Mouse (Mus musculus) neural tube, embryonic 13.5 days (tissue): ENCODE measurements around the gene Gbf1. TPM values are rescaled to one million over a fixed set of nuclear protein-coding genes. Genes with fewer than 3 reads are reported as not detected.

Experiments used
- ATAC-seq: fragments of 200-750 bp; cut with Nextera tagmentation; 2 replicates; pipeline ENCODE4 v1.8.0; 2017; ENCODE audit warnings: low read depth, mild to moderate bottlenecking, moderate TSS enrichment, moderate library complexity
- H3K27ac ChIP-seq: fragments of 300-500 bp; sonication (generic); replicated peaks from 2 replicates; pipeline ENCODE4 v1.5.1; 2015; ENCODE audit warnings: moderate library complexity, mild to moderate bottlenecking, inconsistent platforms
- H3K27me3 ChIP-seq: fragments of 300-500 bp; sonication (generic); 2 replicates; pipeline ENCODE4 v1.6.1; 2015; ENCODE audit warnings: mild to moderate bottlenecking, inconsistent platforms
- H3K36me3 ChIP-seq: fragments of 300-500 bp; sonication (generic); 2 replicates; pipeline ENCODE4 v1.6.1; 2015; ENCODE audit warnings: mild to moderate bottlenecking, inconsistent platforms
- H3K4me1 ChIP-seq: fragments of 300-500 bp; sonication (generic); replicated peaks from 2 replicates; pipeline ENCODE4 v1.6.1; 2015; ENCODE audit warnings: inconsistent platforms
- H3K4me2 ChIP-seq: fragments of 300-500 bp; sonication (generic); 2 replicates; pipeline ENCODE4 v1.6.1; 2015; ENCODE audit warnings: inconsistent platforms, mild to moderate bottlenecking, moderate library complexity
- H3K4me3 ChIP-seq: fragments of 300-500 bp; sonication (generic); 2 replicates; pipeline ENCODE4 v1.5.1; 2015; ENCODE audit warnings: mild to moderate bottlenecking, inconsistent platforms
- H3K9ac ChIP-seq: fragments of 300-500 bp; sonication (generic); 2 replicates; pipeline ENCODE4 v1.6.1; 2015; ENCODE audit warnings: moderate library complexity, mild to moderate bottlenecking, inconsistent platforms
- H3K9me3 ChIP-seq: fragments of 300-500 bp; sonication (generic); 2 replicates; pipeline ENCODE4 v1.6.1; 2016; ENCODE audit warnings: inconsistent platforms
- WGBS: fragments of 180-500 bp; shearing (Covaris S2); methylation state at CpG from one replicate; pipeline ENCODE4 v1.1.7; 2015; 5-methylcytosine and 5-hydroxymethylcytosine counted together
- polyA plus RNA-seq: library from polyadenylated mRNA; unstranded; fragments of >200 nt; fragmentation: Nextera tagmentation; extraction: Ambion mirVana; gene quantifications from 2 replicates; pipeline ENCODE4 v1.2.1, GENCODE M21; 2015

Gbf1 gene
- polyA plus RNA-seq, 1 experiment from 2014 or later = 65.2 TPM

GRCm38 (mm10) chr19:46306268-46306610 lies 153.9 kb downstream of the Gbf1 start:
- H3K4me1 ChIP-seq = peaks cover 38% of the 10 kb centered on the region
- no peak overlapping the region for H3K27ac ChIP-seq
- peaks cover 54% of the 10 kb centered on the region for H3K27me3 ChIP-seq
- no peak for ATAC-seq
- peak overlapping the region; percentile 63 for H3K9ac ChIP-seq
- H3K4me3 ChIP-seq = peak overlapping the region; percentile 44
- 56% methylated on average over 5 of the region's 5 CpGs for WGBS
- peak overlapping the region; percentile 81 for H3K4me2 ChIP-seq
- peaks cover 6% of the 10 kb centered on the region; the same call in 1 of the 2 replicates for H3K36me3 ChIP-seq
- no peaks in the 10 kb centered on the region for H3K9me3 ChIP-seq

DNA sequence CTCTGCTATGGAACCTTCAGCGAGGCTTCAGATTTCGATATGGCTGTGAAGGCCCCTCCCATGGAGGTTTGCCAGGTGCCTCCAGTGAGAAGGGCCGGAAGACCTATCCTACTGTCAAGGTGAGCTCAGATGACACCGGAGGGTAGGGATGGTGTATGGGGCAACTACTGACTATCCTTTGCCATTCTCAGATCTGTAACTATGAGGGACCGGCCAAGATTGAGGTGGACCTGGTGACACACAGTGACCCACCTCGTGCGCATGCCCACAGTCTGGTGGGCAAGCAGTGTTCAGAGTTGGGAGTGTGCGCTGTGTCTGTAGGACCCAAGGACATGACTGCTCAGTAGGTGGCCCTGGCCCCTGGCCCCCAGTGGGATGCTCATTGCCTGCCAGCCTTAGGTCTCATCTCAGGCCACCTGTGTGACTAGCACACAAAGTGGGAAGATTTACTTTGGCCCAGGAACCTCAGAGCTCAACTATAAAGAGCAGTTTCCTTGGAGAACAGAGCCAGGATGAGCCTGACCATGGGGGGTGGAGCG lies 154.5 kb downstream of the Gbf1 start:
- H3K9me3 ChIP-seq = no peaks in the 10 kb centered on the region
- H3K9ac ChIP-seq = no peak overlapping the region
- H3K4me2 ChIP-seq = no peak overlapping the region
- WGBS = 88% methylated on average over 9 of the region's 9 CpGs
- ATAC-seq = no peak
- H3K36me3 ChIP-seq = peaks cover 12% of the 10 kb centered on the region
- peaks cover 54% of the 10 kb centered on the region for H3K27me3 ChIP-seq
- H3K27ac ChIP-seq = no peak overlapping the region
- H3K4me1 ChIP-seq = peaks cover 38% of the 10 kb centered on the region
- no peak overlapping the region for H3K4me3 ChIP-seq

DNA sequence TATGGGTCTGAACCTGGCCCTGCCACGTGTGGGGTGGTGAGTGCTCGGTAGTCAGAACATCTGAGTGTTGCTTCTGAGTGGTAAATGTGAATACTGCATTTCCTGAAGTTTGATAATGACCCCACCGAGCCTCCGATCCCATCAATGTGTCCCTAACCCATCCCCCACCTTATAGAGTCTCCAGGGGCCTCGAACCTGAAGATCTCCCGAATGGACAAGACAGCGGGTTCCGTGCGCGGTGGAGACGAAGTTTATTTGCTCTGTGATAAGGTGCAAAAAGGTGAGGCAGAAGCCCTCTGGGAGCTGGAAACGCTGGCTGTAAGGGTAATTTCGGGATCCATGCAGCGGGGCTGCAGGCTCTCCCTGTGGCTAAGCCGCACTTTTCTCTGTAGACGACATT lies 155.5 kb downstream of the Gbf1 start:
- peaks cover 60% of the 10 kb centered on the region for H3K27me3 ChIP-seq
- peaks cover 38% of the 10 kb centered on the region for H3K4me1 ChIP-seq
- WGBS = 78% methylated on average over 16 of the region's 16 CpGs

DNA sequence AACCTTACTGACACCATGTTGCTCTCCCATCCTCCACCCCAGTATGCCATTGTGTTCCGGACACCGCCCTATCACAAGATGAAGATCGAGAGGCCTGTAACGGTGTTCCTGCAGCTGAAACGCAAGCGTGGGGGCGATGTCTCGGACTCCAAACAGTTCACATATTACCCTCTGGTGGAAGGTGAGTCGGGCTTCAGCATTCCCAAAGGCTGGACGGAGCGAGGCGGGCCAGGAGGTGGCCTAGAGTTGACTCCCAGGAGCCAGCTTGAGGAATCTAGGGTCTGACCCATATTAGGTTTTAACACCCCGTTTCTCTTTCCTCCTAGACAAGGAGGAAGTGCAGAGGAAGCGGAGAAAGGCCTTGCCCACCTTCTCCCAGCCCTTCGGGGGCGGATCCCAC lies 156.0 kb downstream of the Gbf1 start:
- H3K27me3 ChIP-seq = peaks cover 65% of the 10 kb centered on the region

More for the DNA sequence above, 155.5 kb downstream of the Gbf1 start:
- Histone ChIP-seq H3K9ac (no peak overlapping the region), H3K4me2 (no peak overlapping the region), H3K4me3 (no peak overlapping the region), H3K36me3 (peaks cover 21% of the 10 kb centered on the region), H3K27ac (no peak overlapping the region), H3K9me3 (no peaks in the 10 kb centered on the region)
- ATAC-seq = no peak

GRCm38 (mm10) chr19:46308706-46309435 lies 156.6 kb downstream of the Gbf1 start:
- Histone ChIP-seq H3K4me2 (peak overlapping the region; percentile 67), H3K36me3 (peaks cover 31% of the 10 kb centered on the region), H3K4me1 (peaks cover 34% of the 10 kb centered on the region), H3K27ac (no peak overlapping the region), H3K9ac (peak overlapping the region; percentile 62), H3K9me3 (no peaks in the 10 kb centered on the region), H3K27me3 (peaks cover 70% of the 10 kb centered on the region), H3K4me3 (peak overlapping the region; percentile 36)
- under 1% methylated on average over 47 of the region's 47 CpGs for whole genome bisulfite sequencing
- peak; percentile 45 for ATAC-seq

More for the DNA sequence above, 156.0 kb downstream of the Gbf1 start:
- Histone ChIP-seq H3K36me3 (peaks cover 27% of the 10 kb centered on the region), H3K9me3 (no peaks in the 10 kb centered on the region), H3K9ac (peak overlapping the region; percentile 62; the same call in 1 of the 2 replicates), H3K4me3 (peak overlapping the region; percentile 36; the same call in 1 of the 2 replicates), H3K4me1 (peaks cover 38% of the 10 kb centered on the region), H3K4me2 (peak overlapping the region; percentile 67), H3K27ac (no peak overlapping the region)
- ATAC-seq = no peak
- WGBS = 54% methylated on average over 16 of the region's 16 CpGs

GRCm38 (mm10) chr19:46309651-46310305 lies 157.5 kb downstream of the Gbf1 start:
- Histone ChIP-seq H3K36me3 (peaks cover 31% of the 10 kb centered on the region), H3K27ac (no peak overlapping the region), H3K9ac (no peak overlapping the region), H3K4me2 (no peak overlapping the region), H3K9me3 (no peaks in the 10 kb centered on the region), H3K4me3 (no peak overlapping the region), H3K4me1 (peaks cover 25% of the 10 kb centered on the region), H3K27me3 (peaks cover 75% of the 10 kb centered on the region)
- WGBS = 82% methylated on average over 21 of the region's 21 CpGs
- no peak for ATAC-seq

- Histone ChIP-seq H3K27me3 (peaks cover 75% of the 10 kb centered on the region), H3K4me3 (no peak overlapping the region), H3K4me2 (no peak overlapping the region), H3K27ac (no peak overlapping the region), H3K4me1 (peaks cover 19% of the 10 kb centered on the region), H3K9ac (no peak overlapping the region), H3K9me3 (no peaks in the 10 kb centered on the region), H3K36me3 (peaks cover 31% of the 10 kb centered on the region)
- ATAC-seq = no peak
- 84% methylated on average over 12 of the region's 12 CpGs for WGBS
Observed at GRCm38 (mm10) chr19:46310312-46310865, 158.1 kb downstream of the Gbf1 start.

DNA sequence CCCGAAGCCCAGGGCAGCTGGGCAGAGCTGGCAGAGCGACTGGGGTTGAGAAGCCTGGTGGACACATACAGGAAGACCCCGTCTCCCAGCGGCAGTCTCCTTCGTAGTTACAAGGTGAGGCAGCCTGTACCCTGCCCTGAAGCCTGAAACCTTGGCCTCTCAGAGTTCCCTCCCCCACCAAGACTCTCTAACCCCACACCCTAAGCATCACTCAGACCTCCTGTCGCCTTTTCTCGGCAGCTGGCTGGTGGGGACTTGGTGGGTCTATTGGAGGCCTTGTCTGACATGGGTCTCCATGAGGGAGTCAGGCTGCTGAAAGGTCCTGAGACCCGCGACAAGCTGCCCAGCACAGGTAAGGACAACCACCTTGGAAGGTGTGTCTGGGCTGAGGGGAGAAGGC lies 159.0 kb downstream of the Gbf1 start:
- peaks cover 31% of the 10 kb centered on the region for H3K36me3 ChIP-seq
- H3K4me1 ChIP-seq = peaks cover 19% of the 10 kb centered on the region
- no peak overlapping the region for H3K27ac ChIP-seq
- H3K9ac ChIP-seq = no peak overlapping the region
- no peak overlapping the region for H3K4me3 ChIP-seq
- ATAC-seq = no peak
- no peaks in the 10 kb centered on the region for H3K9me3 ChIP-seq
- no peak overlapping the region for H3K4me2 ChIP-seq
- WGBS = 84% methylated on average over 9 of the region's 9 CpGs
- H3K27me3 ChIP-seq = peaks cover 75% of the 10 kb centered on the region

DNA sequence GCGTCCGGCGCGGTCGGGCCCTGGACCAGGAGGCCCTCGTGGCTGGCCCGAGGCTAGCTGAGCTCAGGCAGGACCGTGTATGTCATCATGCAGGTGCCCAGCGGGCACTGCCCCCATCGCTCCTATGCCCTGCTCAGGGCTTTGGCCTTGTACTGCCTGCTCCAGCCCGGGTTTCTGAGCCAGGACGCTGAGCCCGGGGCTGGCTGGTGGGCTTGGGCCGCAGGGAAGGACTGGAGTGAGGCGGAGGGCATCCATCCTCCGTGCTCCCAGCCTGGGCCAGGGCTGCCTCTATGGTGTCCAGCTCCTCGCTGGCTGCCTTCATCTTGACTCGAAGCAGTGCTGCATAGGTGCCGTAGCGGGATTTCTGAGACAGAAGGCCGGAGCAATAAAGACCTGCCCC lies 160.3 kb downstream of the Gbf1 start:
- no peak overlapping the region for H3K9ac ChIP-seq
- peaks cover 75% of the 10 kb centered on the region for H3K27me3 ChIP-seq
- no peaks in the 10 kb centered on the region for H3K9me3 ChIP-seq

DNA sequence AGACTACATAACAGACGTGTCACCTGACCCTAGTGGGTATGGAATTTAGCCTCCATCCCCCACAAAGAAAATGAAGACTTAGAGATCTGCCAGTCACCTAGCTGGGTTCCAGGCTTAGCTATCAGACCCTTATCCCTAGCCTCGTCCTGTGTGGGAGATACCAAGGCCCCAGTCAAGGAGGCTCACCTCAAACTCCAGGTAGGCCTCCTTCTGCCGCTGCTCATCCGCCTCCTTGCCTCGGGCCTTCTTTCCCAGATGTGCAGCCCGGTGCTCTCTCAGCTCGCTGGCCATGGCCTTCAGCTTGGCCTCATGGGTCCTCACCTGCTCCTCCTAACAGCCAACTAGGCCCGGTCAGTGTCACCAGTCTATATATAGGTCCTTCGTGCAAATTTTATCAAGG lies 160.8 kb downstream of the Gbf1 start:
- Histone ChIP-seq H3K9ac (no peak overlapping the region), H3K9me3 (no peaks in the 10 kb centered on the region), H3K4me2 (no peak overlapping the region), H3K27ac (no peak overlapping the region), H3K27me3 (peaks cover 75% of the 10 kb centered on the region), H3K4me1 (peaks cover 37% of the 10 kb centered on the region), H3K4me3 (no peak overlapping the region), H3K36me3 (peaks cover 31% of the 10 kb centered on the region)
- 87% methylated on average over 9 of the region's 9 CpGs for WGBS
- no peak for ATAC-seq

More for the DNA sequence above, 160.3 kb downstream of the Gbf1 start:
- 87% methylated on average over 21 of the region's 21 CpGs for WGBS
- no peak overlapping the region for H3K4me3 ChIP-seq
- no peak overlapping the region for H3K4me2 ChIP-seq
- H3K36me3 ChIP-seq = peaks cover 31% of the 10 kb centered on the region
- no peak overlapping the region for H3K27ac ChIP-seq
- ATAC-seq = no peak
- H3K4me1 ChIP-seq = peaks cover 32% of the 10 kb centered on the region

DNA sequence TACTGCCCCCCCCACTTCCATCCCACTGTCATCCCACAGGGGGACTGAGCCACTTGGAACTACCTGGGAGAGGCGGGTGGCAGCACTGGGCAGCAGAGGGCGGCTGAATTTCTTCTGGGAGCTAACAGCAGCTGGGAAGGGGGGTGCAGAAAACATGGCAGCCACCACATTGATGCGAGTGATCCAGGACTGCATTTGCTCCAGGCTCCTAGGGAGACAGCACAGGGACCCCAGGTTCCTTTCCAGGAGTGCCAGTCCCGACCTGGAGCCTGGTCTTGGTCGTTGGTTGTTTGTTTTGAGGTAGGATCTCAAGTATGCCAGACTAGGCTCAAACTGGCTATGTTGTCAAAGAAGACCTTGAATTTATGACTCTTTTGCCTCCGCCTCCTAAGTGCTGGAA lies 161.3 kb downstream of the Gbf1 start:
- H3K4me1 ChIP-seq = peaks cover 40% of the 10 kb centered on the region
- WGBS = 77% methylated on average over 6 of the region's 6 CpGs

DNA sequence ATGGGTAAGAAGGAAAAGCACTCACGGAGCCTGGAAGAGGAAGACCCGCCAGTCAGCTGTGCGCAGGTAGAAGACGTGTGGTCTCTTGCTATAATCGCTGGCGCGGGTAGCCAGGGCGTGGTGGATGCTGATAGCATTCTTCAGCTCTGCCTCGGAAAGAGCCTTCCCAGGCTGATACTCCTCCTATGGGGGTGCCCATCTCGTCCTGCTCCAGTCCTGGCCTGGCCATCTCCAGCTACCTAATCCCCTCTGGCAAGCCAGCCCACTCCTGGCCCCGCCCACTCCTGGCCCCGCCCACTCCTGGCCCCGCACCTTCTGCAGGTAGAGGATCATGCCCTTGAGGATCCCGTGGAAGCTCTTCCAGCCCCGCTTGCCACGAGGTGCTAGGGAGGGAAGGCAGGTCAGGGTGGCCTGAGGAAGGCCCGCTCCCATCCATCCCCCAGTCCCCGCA lies 161.9 kb downstream of the Gbf1 start:
- 16% methylated on average over 18 of the region's 18 CpGs for WGBS
- H3K4me1 ChIP-seq = peaks cover 40% of the 10 kb centered on the region
- no peak overlapping the region for H3K27ac ChIP-seq
- H3K4me2 ChIP-seq = no peak overlapping the region
- no peak for ATAC-seq
- no peak overlapping the region for H3K9ac ChIP-seq
- peaks cover 31% of the 10 kb centered on the region for H3K36me3 ChIP-seq
- H3K4me3 ChIP-seq = no peak overlapping the region
- peaks cover 78% of the 10 kb centered on the region for H3K27me3 ChIP-seq
- H3K9me3 ChIP-seq = no peaks in the 10 kb centered on the region

More for the DNA sequence above, 161.3 kb downstream of the Gbf1 start:
- Histone ChIP-seq H3K4me3 (no peak overlapping the region), H3K4me2 (no peak overlapping the region), H3K27me3 (peaks cover 75% of the 10 kb centered on the region), H3K9me3 (no peaks in the 10 kb centered on the region), H3K9ac (no peak overlapping the region), H3K36me3 (peaks cover 31% of the 10 kb centered on the region), H3K27ac (no peak overlapping the region)
- no peak for ATAC-seq
